Mouse (Mus musculus) v-Abl transformed pro-B cells (cell line): ENCODE measurements around the gene Fam178b.
"Not testable (repeated sequence)": the region's sequence is repeated elsewhere in the genome, so short reads cannot be mapped to it uniquely, and the experiment has no call there.

ENCODE experiments used
- in situ Hi-C, 2 experiments: fragments of 400-800 bp; cut with MboI; formaldehyde crosslinking; loops; one replicate each; pipeline ENCODE4 v1.15.1; 2025; ENCODE audit not compliant: unreplicated experiment in 2 of 2

Gene Fam178b

GRCm38 (mm10) chr1:36683810-36684467 lies 956 bp upstream of the Fam178b start:
- in situ Hi-C loops: loop anchor here (10.0 to 25.0 kb wide), 2 partner anchors 139 to 322 kb away; partner anchors contain the start of genes Ankrd39 (in 2 of the 2), Fer1l5 (in 1 of the 2) and Kansl3 (in 1 of the 2)

GRCm38 (mm10) chr1:36680893-36681292 lies 2.1 kb downstream of the Fam178b start:
- in situ Hi-C loops: loop anchor here (10.0 to 25.0 kb wide), 2 partner anchors 136 to 319 kb away; partner anchors contain the start of genes Ankrd39 (in 2 of the 2), Fer1l5 (in 1 of the 2) and Kansl3 (in 1 of the 2)

GRCm38 (mm10) chr1:36674936-36675335 lies 8.0 kb downstream of the Fam178b start:
- in situ Hi-C loops: loop anchor here in 1 of 2 experiments (25.0 kb wide), 1 partner anchor 313 kb away; the partner anchor contains the start of genes Fer1l5 and Kansl3

GRCm38 (mm10) chr1:36672648-36673350 lies 10.2 kb downstream of the Fam178b start:
- in situ Hi-C loops: no loop called here

GRCm38 (mm10) chr1:36671260-36671659 lies 11.7 kb downstream of the Fam178b start:
- in situ Hi-C loops: no loop called here

- in situ Hi-C loops: no loop called here
Observed at GRCm38 (mm10) chr1:36670256-36670655, 12.7 kb downstream of the Fam178b start.

- in situ Hi-C loops: not testable (repeated sequence)
Observed at GRCm38 (mm10) chr1:36668007-36668406, 15.0 kb downstream of the Fam178b start.

GRCm38 (mm10) chr1:36665934-36666333 lies 17.0 kb downstream of the Fam178b start:
- in situ Hi-C loops: no loop called here

GRCm38 (mm10) chr1:36665165-36665723 lies 17.7 kb downstream of the Fam178b start:
- in situ Hi-C loops: no loop called here

- in situ Hi-C loops: no loop called here
Observed at GRCm38 (mm10) chr1:36664457-36664856, 18.5 kb downstream of the Fam178b start.

- in situ Hi-C loops: no loop called here
Observed at GRCm38 (mm10) chr1:36658621-36659399, 24.2 kb downstream of the Fam178b start.

GRCm38 (mm10) chr1:36657658-36658415 lies 25.1 kb downstream of the Fam178b start:
- in situ Hi-C loops: no loop called here

GRCm38 (mm10) chr1:36656233-36656632 lies 26.8 kb downstream of the Fam178b start:
- in situ Hi-C loops: no loop called here

GRCm38 (mm10) chr1:36655039-36655438 lies 27.9 kb downstream of the Fam178b start:
- in situ Hi-C loops: no loop called here

- in situ Hi-C loops: no loop called here
Observed at GRCm38 (mm10) chr1:36647631-36648030, 35.4 kb downstream of the Fam178b start.

GRCm38 (mm10) chr1:36646285-36646684 lies 36.7 kb downstream of the Fam178b start:
- in situ Hi-C loops: no loop called here

- in situ Hi-C loops: no loop called here
Observed at GRCm38 (mm10) chr1:36644615-36645007, 38.4 kb downstream of the Fam178b start.

- in situ Hi-C loops: no loop called here
Observed at GRCm38 (mm10) chr1:36643957-36644614, 38.9 kb downstream of the Fam178b start.

GRCm38 (mm10) chr1:36635826-36636485 lies 47.0 kb downstream of the Fam178b start:
- in situ Hi-C loops: no loop called here
